Mouse (Mus musculus) hindbrain, embryonic 16.5 days (tissue): Measurements from ENCODE around the gene Zfp808. TPM values are rescaled to one million over a fixed set of nuclear protein-coding genes. Genes with fewer than 3 reads are reported as not detected.
"Not testable (repeated sequence)": the region's sequence is repeated elsewhere in the genome, so short reads cannot be mapped to it uniquely, and the experiment has no call there.

Source experiments
- ATAC-seq: fragments of 200-750 bp; cut with Nextera tagmentation; 2 replicates; pipeline ENCODE4 v1.8.0; 2017; ENCODE audit warnings: moderate TSS enrichment, moderate library complexity
- H3K27ac ChIP-seq: fragments of 300-500 bp; sonication (generic); 2 replicates; pipeline ENCODE4 v1.5.1; 2014; ENCODE audit warnings: low read depth, mild to moderate bottlenecking, control low read depth, low read length, moderate library complexity
- H3K27me3 ChIP-seq: fragments of 300-500 bp; sonication (generic); replicated peaks from 2 replicates; pipeline ENCODE4 v1.6.1; 2014; ENCODE audit warnings: low read length; ENCODE audit not compliant: control insufficient read depth, insufficient read depth
- H3K36me3 ChIP-seq: fragments of 300-500 bp; sonication (generic); 2 replicates; pipeline ENCODE4 v1.6.1; 2014; ENCODE audit warnings: mild to moderate bottlenecking, low read length, moderate library complexity, mixed read lengths; ENCODE audit not compliant: control insufficient read depth, insufficient read depth
- H3K4me1 ChIP-seq: fragments of 300-500 bp; sonication (generic); 2 replicates; pipeline ENCODE4 v1.6.1; 2014; ENCODE audit warnings: low read depth, low read length; ENCODE audit not compliant: control insufficient read depth, insufficient read depth
- H3K4me2 ChIP-seq: fragments of 300-500 bp; sonication (generic); 2 replicates; pipeline ENCODE4 v1.6.1; 2014; ENCODE audit warnings: mild to moderate bottlenecking, low read length, control low read depth, moderate library complexity
- H3K4me3 ChIP-seq: fragments of 300-500 bp; sonication (generic); 2 replicates; pipeline ENCODE4 v1.5.1; 2014; ENCODE audit warnings: mild to moderate bottlenecking, low read length, control low read depth, moderate library complexity
- H3K9ac ChIP-seq: fragments of 300-500 bp; sonication (generic); 2 replicates; pipeline ENCODE4 v1.6.1; 2014; ENCODE audit warnings: low read depth, mild to moderate bottlenecking, control low read depth, low read length, moderate library complexity
- H3K9me3 ChIP-seq: fragments of 300-500 bp; sonication (generic); 2 replicates; pipeline ENCODE4 v1.6.1; 2014; ENCODE audit warnings: mild to moderate bottlenecking, low read length, moderate library complexity; ENCODE audit not compliant: control insufficient read depth
- WGBS: fragments of 180-500 bp; shearing (Covaris S2); extraction: QIAGEN DNeasy Blood & Tissue Kit; methylation state at CpG from one replicate; pipeline ENCODE4 v1.1.7; 2014; 5-methylcytosine and 5-hydroxymethylcytosine counted together
- polyA plus RNA-seq: library from polyadenylated mRNA; unstranded; fragments of >200 nt; fragmentation: Nextera tagmentation; extraction: Ambion mirVana; gene quantifications from 2 replicates; pipeline ENCODE4 v1.2.1, GENCODE M21; 2015

Gene Zfp808
- 3.3 and 4.1 TPM in 2 replicates for polyA plus RNA-seq

DNA sequence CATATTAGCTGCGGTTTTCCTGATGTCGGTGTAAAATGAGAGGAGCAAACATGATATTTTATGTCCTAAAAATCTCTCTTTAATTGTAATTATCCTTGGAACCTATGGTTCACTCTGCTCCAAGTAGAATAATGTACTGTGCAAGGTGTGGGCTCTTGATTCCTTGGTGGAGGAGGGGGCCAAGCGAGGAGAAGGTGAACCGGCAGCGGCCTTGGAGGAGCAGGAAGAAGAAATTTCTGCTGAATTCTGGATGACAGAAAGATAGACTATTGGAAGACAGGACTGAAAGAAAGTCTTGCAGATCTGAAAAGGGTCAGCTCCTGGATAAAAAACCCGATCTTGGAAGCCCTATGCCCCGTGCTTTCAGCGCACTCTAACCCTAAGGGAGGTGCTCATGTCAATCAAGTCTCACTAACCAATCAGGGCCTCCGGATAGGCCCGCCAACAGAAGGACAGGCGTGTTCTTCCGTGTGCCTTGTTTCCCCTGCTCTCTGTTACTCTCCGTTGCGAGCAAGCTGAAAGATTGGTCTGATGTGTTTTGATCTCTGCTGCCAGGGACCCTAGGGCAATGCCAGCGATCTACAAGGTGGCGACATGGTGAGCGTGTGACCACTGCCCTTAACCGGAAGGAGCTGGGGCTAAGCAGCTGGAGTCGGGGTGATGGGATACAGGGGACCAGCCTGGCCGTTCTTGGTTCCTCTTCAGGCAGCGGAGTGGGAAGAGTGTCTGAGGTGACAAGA, at the start of gene Zfp808:
Zfp808 (plus strand) TSS at position 455 of the 740 bp plus-strand sequence.
- not testable (repeated sequence) for H3K9me3 ChIP-seq, H3K36me3 ChIP-seq, H3K27me3 ChIP-seq, H3K27ac ChIP-seq, H3K4me1 ChIP-seq
- peak within 1 kb of the TSS; percentile 59 for H3K4me3 ChIP-seq
- H3K4me2 ChIP-seq, result peak within 1 kb of the TSS; percentile 55
- peak; percentile 93 for ATAC-seq
- peak within 1 kb of the TSS; percentile 71 for H3K9ac ChIP-seq
- WGBS, result 4% methylated on average over 19 of the region's 21 CpGs

DNA sequence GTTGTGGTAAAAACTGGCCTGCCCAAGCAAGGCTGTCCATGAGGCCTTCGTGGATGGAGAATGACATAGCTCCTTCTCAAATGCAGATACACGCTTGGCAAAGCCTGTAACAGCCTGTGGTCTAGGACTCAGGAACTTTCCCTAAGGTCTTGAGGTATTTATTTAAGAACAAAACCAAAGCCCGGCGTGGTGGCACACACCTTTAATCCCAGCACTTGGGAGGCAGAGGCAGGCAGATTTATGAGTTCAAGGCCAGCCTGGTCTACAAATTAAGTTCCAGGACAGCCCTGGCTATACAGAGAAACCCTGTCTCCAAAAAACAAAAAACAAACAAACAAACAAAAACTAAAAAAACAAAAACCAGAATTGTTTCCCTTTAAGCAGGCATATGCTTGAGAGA, 30.9 kb upstream of the Zfp808 start:
- not testable (repeated sequence) for H3K9me3 ChIP-seq, H3K27ac ChIP-seq, ATAC-seq, H3K9ac ChIP-seq, H3K27me3 ChIP-seq, H3K4me1 ChIP-seq, H3K4me2 ChIP-seq, H3K4me3 ChIP-seq, H3K36me3 ChIP-seq
- 86% methylated on average over 4 of the region's 4 CpGs for WGBS

DNA sequence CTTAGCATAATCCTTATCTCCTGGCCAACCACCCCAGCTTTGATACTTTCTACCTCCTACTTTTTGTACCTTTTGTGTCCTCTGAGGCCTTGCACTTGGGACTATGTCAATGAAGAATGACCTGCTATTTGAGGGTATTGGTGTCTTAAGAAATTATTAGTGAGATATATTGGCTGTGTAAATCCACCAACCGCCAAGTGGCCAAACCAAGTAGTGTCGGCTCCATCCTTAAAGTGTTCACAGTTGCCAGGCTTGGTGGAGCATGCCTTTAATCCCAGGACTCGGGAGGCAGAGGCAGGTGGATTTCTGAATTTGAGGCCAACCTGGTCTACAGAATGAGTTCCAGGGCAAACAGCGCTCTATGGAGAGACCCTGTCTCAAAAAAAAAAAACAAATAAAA, 30.2 kb upstream of the Zfp808 start:
- not testable (repeated sequence) for H3K27me3 ChIP-seq, H3K36me3 ChIP-seq, ATAC-seq, H3K9me3 ChIP-seq, H3K9ac ChIP-seq, H3K27ac ChIP-seq, H3K4me1 ChIP-seq, H3K4me3 ChIP-seq, H3K4me2 ChIP-seq
- 84% methylated on average over 4 of the region's 4 CpGs for WGBS

DNA sequence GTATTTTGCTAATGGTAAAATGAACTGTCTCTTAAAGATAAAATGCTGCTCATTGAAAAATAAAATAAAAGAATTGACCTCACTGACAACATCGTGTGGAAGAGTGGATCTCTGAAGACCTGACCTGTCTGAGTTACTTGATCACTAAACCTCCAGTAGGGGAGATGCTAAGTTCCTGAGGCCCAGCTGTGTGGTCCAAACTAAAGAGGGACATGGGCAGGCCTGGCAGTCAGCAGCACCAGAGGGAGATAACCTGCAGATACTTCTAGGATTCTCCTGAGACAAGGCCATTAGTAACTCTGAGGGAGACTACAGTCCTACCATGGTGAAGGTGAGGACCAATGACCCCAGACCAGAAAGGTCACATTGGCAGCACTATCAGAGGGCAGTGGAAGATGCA, 27.3 kb upstream of the Zfp808 start:
- not testable (repeated sequence) for H3K9me3 ChIP-seq, H3K4me1 ChIP-seq, H3K27me3 ChIP-seq, H3K9ac ChIP-seq, H3K36me3 ChIP-seq, H3K4me3 ChIP-seq, ATAC-seq, H3K27ac ChIP-seq, H3K4me2 ChIP-seq
- WGBS, result 63% methylated on average over 1 of the region's 1 CpGs

DNA sequence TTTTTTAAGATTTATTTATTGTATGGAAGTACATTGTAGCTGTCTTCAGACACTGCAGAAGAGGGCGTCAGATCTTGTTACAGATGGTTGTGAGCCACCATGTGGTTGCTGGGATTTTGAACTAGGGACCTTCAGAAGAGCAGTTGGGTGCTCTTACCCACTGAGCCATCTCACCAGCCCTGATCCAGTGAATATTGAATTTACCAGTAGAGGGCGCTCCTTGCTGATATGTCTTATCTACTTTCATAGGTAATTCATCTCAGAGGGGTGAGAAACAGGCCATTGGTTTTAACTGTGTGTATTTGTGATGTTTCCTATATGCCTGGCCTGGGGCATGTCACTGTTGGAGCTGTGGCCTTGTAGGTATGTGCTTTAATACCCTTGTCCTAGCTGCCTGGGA, 13.8 kb upstream of the Zfp808 start:
- H3K4me3 ChIP-seq, H3K4me2 ChIP-seq, H3K27ac ChIP-seq, H3K36me3 ChIP-seq, H3K27me3 ChIP-seq, H3K9ac ChIP-seq, H3K4me1 ChIP-seq, H3K9me3 ChIP-seq, ATAC-seq: not testable (repeated sequence)
- WGBS, result 34% methylated on average over 2 of the region's 2 CpGs

DNA sequence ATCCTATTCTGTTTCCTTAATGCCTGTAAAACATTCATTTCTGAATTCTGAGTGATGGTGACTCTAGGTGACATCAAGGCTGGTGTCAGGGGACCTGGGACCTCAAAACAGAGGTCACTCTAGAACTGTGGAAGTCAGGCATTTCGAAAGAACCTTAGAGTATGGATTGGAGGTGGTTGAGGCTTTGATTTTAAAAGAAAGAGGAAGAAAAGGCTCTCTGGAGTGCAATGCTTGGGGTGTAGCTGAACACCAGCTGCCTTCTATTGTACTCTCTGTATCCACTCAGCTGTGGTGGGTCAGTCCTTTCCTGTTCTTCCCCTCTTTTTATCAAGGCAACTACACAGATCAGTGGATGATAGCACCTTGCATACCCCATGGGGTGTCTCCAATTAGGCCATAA, 8.1 kb upstream of the Zfp808 start:
- not testable (repeated sequence) for H3K9ac ChIP-seq, H3K36me3 ChIP-seq, ATAC-seq, H3K27ac ChIP-seq, H3K4me1 ChIP-seq, H3K27me3 ChIP-seq, H3K4me2 ChIP-seq, H3K9me3 ChIP-seq, H3K4me3 ChIP-seq
- 59% methylated on average over 1 of the region's 1 CpGs for WGBS

DNA sequence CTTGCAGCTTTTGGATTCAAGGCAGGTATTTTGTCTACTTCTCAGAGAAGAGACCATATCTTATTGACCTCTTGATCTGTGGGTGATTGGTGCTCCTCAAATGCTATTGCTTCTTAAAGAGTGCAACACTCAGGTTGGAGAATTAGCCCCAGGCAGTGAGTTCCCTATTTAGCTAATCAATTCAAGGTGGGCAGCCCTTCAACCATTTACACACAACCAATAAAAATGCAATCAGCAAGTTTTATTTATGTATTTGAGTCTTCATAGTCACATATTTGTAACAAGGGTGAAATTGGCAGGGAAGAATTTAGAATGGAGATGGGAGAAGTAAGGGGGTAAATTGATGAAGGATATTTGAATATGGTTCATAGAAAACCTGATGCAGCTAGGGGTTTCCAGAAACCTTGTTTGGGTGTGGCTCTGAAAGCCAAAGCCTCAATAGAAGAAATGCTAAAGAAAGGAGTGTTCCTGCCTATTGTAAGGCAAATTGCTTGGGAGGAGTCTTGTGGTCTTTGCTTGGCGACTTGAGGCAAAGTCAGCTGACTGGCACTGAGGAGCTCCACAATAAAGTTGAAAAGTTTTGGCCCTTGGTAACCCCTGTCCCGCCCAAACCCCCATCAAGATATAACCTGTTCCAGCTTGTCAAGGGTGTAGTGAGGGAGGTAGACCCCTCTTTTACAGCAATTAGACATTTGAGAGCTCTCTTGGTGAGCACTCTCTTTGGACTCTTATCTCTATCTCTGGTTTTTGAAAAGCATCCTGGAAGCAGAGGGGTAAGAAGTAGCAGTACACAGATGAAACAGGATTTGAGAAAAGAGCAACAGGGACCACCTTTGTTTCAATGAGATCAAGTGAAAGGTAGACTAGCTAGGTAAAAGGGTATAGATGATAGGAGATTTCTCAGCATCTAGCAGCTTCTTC, 52.4 kb downstream of the Zfp808 start:
- ATAC-seq, H3K9me3 ChIP-seq, H3K4me2 ChIP-seq, H3K27me3 ChIP-seq, H3K27ac ChIP-seq, H3K4me3 ChIP-seq, H3K36me3 ChIP-seq, H3K9ac ChIP-seq, H3K4me1 ChIP-seq: not testable (repeated sequence)
- 73% methylated on average over 2 of the region's 2 CpGs for WGBS

DNA sequence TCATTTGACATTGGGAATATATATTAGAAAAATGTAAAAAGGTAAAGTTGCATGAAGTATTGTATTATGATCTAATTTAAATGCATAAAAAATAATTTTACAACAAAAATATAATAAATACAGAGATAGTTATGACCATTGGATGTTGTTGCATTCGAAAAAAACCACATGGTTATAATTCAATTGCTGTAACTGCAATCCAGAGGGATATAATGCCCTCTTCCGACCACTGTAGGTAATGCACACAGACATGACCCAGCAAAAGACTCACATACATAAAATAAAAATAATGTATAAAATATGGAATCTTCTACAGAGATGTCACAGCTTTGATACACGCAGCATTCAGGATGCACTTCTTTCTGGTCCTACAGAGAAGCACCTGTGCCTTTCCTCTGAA, 115.6 kb downstream of the Zfp808 start:
- no peaks in the 10 kb centered on the region for H3K27me3 ChIP-seq
- no peak overlapping the region for H3K9ac ChIP-seq
- H3K4me2 ChIP-seq, result no peak overlapping the region
- H3K27ac ChIP-seq, result no peak overlapping the region
- no peak overlapping the region for H3K4me3 ChIP-seq
- H3K36me3 ChIP-seq, result no peaks in the 10 kb centered on the region
- WGBS, result 55% methylated on average over 3 of the region's 3 CpGs
- ATAC-seq, result no peak
- H3K4me1 ChIP-seq, result no peaks in the 10 kb centered on the region
- H3K9me3 ChIP-seq, result 0 out of 2 replicates have a peak, but pooled peaks cover 2% of the 10 kb centered on the region

DNA sequence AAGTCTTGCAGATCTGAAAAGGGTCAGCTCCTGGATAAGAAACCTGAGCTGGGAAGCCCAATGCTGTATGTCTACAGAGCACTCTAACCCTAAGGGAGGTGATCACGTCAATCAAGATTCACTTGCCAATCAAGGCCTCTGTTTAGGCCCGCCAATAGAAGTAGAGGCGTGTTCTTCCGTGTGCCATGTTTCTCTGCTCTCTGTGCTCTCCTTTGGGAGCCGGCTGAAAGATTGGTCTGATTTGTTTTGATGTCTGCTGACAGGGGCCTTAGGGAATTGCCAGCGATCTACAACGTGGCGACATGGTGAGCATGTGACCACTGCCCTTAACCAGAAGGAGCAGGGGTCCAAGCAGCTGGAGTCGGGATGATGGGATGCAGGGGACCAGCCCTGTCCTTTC, 125.5 kb downstream of the Zfp808 start:
- H3K4me1 ChIP-seq, H3K4me3 ChIP-seq, H3K9ac ChIP-seq, H3K36me3 ChIP-seq, H3K27me3 ChIP-seq, H3K4me2 ChIP-seq, ATAC-seq, H3K9me3 ChIP-seq, H3K27ac ChIP-seq: not testable (repeated sequence)
- 79% methylated on average over 9 of the region's 9 CpGs for WGBS
